ENCODE assay signal across 9 mouse cellular contexts in genomic region chr13:103225895-103226815, GRCm38 (mm10).
DNase-seq lines count a peak whose midpoint lies in the region; ATAC-seq and TF ChIP-seq lines count a peak whose summit lies in the region.
"Had no signal": no experiment of that assay in that cellular context is flagged by ENCODE, and none has a peak within 500 bp of the region (broad histone marks: within the 10 kb centered on the region; RNA-seq: fewer than 3 reads in every experiment).

No protein-coding gene starts in this region.

- peak; percentile 65; the same call in 1 of the 2 replicates for ATAC-seq in midbrain, embryonic 11.5 days (ENCODE audit: low FRiP score)
- ATAC-seq: intestine, embryonic 16.5 days had no signal

- no peak overlapping the region for H3K9ac ChIP-seq in midbrain, embryonic 11.5 days (ENCODE audit: low read length)

- no peak for TF ChIP-seq POLR2A in kidney, adult 2 months (IDR thresholded peaks at IDR 0.05; ENCODE audit: low read depth, low read length)
- no peak for TF ChIP-seq POLR2A in cerebellum, adult 2 months (IDR thresholded peaks at IDR 0.05; ENCODE audit: borderline replicate concordance, insufficient read depth, low read length)

- no peaks in the 10 kb centered on the region for H3K36me3 ChIP-seq in kidney, adult 2 months (ENCODE audit: control insufficient read depth, insufficient read depth, low read length)
- no peaks in the 10 kb centered on the region for H3K36me3 ChIP-seq in midbrain, embryonic 11.5 days (ENCODE audit: control insufficient read depth, insufficient read depth, low read length)

- no peaks in the 10 kb centered on the region for H3K9me3 ChIP-seq in midbrain, embryonic 11.5 days (ENCODE audit: control insufficient read depth, low read length)

- no peaks in the 10 kb centered on the region for H3K27me3 ChIP-seq in kidney, adult 2 months (replicated peaks; ENCODE audit: control insufficient read depth, insufficient read depth, low read length)
- H3K27me3 ChIP-seq in midbrain, embryonic 11.5 days (ENCODE audit: control insufficient read depth, insufficient read depth, low read length): no peaks in the 10 kb centered on the region
- H3K27me3 ChIP-seq in cerebellum, adult 2 months (ENCODE audit: control insufficient read depth, insufficient read depth, low read length): no peaks in the 10 kb centered on the region; the same call in 1 of the 2 replicates

- DNase-seq in kidney, adult 2 months: no peak
- DNase-seq in kidney, adult 9 months: no peak
- DNase-seq in 416B (ENCODE audit: low read depth) (peak; percentile 57), adipocyte (ENCODE audit: low spot score) (peak; percentile 20)
- no peak for DNase-seq in midbrain, embryonic 11.5 days (ENCODE audit: low spot score, missing footprints)
- no peak for DNase-seq in testis, postnatal 14 days (ENCODE audit: low spot score)
- DNase-seq in cerebellum, adult 2 months: no peak
- DNase-seq: lung, adult 18-20 months had no signal

- no peak overlapping the region for H3K4me2 ChIP-seq in midbrain, embryonic 11.5 days

- TF ChIP-seq CTCF in kidney, adult 2 months (conservative IDR thresholded peaks at IDR 0.05; ENCODE audit: insufficient read depth, insufficient read length, low read depth, low read length): no peak
- no peak for TF ChIP-seq CTCF in cerebellum, adult 2 months (IDR thresholded peaks at IDR 0.05; ENCODE audit: borderline replicate concordance, insufficient read depth, low read depth, low read length)

- peak overlapping the region; percentile 26; the same call in 1 of the 2 replicates for H3K27ac ChIP-seq in kidney, adult 2 months (ENCODE audit: insufficient read depth, low read depth, low read length)
- no peak overlapping the region for H3K27ac ChIP-seq in midbrain, embryonic 11.5 days (ENCODE audit: low read depth, low read length)
- H3K27ac ChIP-seq in cerebellum, adult 2 months (ENCODE audit: insufficient read depth, low read length): no peak overlapping the region

- 40% methylated on average over 17 of the region's 17 CpGs for WGBS in kidney, adult 2 months
- 59% methylated on average over 17 of the region's 17 CpGs for WGBS in midbrain, embryonic 11.5 days
- WGBS in cerebellum, adult 2 months: 60% methylated on average over 17 of the region's 17 CpGs

- H3K4me1 ChIP-seq in kidney, adult 2 months (ENCODE audit: control insufficient read depth, insufficient read depth, low read length): peaks cover 11% of the 10 kb centered on the region
- H3K4me1 ChIP-seq in midbrain, embryonic 11.5 days (ENCODE audit: control insufficient read depth, insufficient read depth, low read length): peaks cover 6% of the 10 kb centered on the region
- no peaks in the 10 kb centered on the region for H3K4me1 ChIP-seq in cerebellum, adult 2 months (ENCODE audit: control insufficient read depth, insufficient read depth, low read length)

- H3K4me3 ChIP-seq in kidney, adult 2 months (ENCODE audit: insufficient read depth, low read depth, low read length): no peak overlapping the region
- no peak overlapping the region for H3K4me3 ChIP-seq in midbrain, embryonic 11.5 days (ENCODE audit: low read depth, low read length)
- H3K4me3 ChIP-seq in cerebellum, adult 2 months (replicated peaks; ENCODE audit: insufficient read depth, low read depth, low read length): no peak overlapping the region

Comparison
In these comparisons a context has a peak if more than half of its experiments do, and no peak if none do; other contexts are left out.
1. DNase-seq: peak in 416B (single experiment) and adipocyte (single experiment); none in kidney, adult 2 months (single experiment), kidney, adult 9 months (single experiment), midbrain, embryonic 11.5 days (single experiment), testis, postnatal 14 days (single experiment) and cerebellum, adult 2 months (0 of 2).